Mouse (Mus musculus): ENCODE data around the gene Lrp2bp. TPM values are rescaled to one million over a fixed set of nuclear protein-coding genes. Genes with fewer than 3 reads are reported as not detected.

Gene Lrp2bp
- polyA plus RNA-seq (2021; fragmentation: Nextera tagmentation): 0.16 and 0.20 TPM in 2 replicates
- long read RNA-seq, experiment 1: 0 reads
- long read RNA-seq, experiment 2: 0 reads

DNA sequence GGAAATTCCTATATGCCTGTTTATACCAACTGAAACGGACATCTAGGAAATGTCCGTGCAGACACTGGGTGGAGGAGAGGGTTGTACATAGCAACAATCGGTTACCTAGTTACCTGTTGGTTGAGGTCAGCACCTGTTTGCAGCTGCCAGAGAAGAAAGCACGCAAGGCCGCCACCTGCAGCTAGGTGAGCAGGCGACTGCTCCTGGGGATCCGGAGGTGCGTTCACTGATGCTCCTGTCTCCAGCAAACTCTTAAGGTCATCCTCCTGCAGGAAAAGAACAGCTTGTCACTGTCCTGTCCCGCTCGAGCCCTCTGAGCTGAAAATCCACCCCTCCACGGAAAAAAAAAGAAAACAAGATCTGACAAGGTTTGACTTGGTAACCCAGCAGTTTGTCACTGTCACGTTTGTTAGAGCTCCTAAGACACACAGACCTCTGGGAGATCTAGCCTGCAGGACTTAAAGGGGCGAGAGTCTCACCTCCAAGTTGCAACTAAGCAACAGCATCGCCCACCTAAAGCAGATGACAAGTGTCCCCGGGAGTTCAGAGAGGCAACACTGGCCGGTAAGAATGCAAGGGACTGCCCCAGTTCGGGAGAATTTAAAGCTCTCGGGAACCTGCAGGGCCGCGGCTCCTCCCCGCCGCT lies at the start of gene Lrp2bp:
Gene Lrp2bp, plus strand, starts transcription at position 166 of the 646 bp plus-strand sequence.

DNA sequence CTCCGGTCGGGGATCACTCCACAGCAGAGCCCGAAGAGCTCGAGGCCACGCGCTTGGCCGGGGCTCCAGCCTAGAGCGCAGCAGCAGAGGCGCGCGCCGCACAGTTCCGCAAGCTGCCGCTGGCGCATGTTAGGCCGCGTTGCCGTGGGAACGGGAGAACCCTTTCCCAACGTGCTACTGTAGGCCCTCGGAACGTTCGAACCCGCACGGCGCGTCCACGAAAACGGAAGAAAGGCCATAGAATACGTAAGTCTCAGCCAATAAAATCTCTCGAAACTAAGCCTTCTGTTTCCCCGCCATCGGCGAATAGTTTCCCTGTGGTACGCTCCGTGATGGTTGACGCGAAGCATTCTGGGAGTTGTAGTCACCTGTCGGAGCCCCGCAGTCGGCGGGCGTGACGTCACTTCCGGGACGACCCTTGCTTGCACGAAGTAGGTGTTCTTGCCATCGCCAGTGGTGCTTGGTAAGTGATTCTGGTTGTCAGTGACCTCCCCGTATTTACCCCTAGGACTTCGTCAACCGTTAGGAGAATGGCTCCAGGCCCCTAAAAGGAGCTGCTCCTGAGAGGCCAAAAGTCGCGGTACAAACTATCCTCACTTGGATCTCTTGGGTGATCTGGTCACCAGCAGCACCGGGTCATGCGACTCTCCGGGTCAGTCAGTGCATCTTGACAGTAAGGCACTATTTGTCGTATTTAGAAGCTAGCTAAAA lies 23.8 kb upstream of the Lrp2bp start, which contains the start of the genes 1700029J07Rik and Ufsp2:
Gene 1700029J07Rik, minus strand, starts transcription at position 127 of the 711 bp plus-strand sequence.
Gene Ufsp2, plus strand, starts transcription at position 403 of the 711 bp plus-strand sequence.

DNA sequence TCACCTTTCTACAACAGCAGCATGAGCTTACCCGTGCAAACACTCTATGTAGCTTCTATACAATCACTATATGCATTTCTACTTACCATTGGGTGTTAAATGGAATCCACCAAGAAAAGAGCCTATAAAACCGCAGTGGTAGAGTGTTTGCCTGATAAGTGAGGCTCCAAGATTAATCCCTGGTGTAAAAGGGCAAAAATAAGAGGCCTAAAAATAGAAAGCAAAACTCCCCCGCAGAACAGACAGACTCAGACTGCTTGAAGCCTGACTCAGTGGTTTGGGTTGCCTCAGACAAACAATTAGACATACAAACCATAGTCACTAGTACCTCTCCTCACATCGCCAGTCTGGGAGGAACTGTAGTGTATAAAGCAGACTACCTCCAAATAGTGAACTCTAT lies 6.5 kb downstream of the Lrp2bp start, which contains the start of gene Ankrd37:
Gene Ankrd37, minus strand, starts transcription at position 112 of the 400 bp plus-strand sequence.

Other genes with a start within 250 kb of the Lrp2bp start
- gene Pdlim3, start 113.8 kb upstream of the Lrp2bp start, polyA plus RNA-seq (2021; fragmentation: Nextera tagmentation): 0.83 and 0.97 TPM in 2 replicates
- 0.10 and 0.23 TPM in 2 replicates for gene Ccdc110, start 64.7 kb upstream of the Lrp2bp start, polyA plus RNA-seq (2021; fragmentation: Nextera tagmentation)
- gene 1700029J07Rik, start 24.1 kb upstream of the Lrp2bp start, polyA plus RNA-seq (2021; fragmentation: Nextera tagmentation): 0.83 and 1.2 TPM in 2 replicates
- gene Ufsp2, start 23.8 kb upstream of the Lrp2bp start, polyA plus RNA-seq (2021; fragmentation: Nextera tagmentation): 81.4 and 86.0 TPM in 2 replicates
- 15.4 and 18.1 TPM in 2 replicates for gene Ankrd37, start 6.4 kb downstream of the Lrp2bp start, polyA plus RNA-seq (2021; fragmentation: Nextera tagmentation)
- 17.3 and 19.8 TPM in 2 replicates for gene Cfap97, start 152.5 kb downstream of the Lrp2bp start, polyA plus RNA-seq (2021; fragmentation: Nextera tagmentation)
- gene Snx25, start 152.9 kb downstream of the Lrp2bp start, polyA plus RNA-seq (2021; fragmentation: Nextera tagmentation): 6.8 and 10.9 TPM in 2 replicates
- gene Slc25a4, start 212.0 kb downstream of the Lrp2bp start, polyA plus RNA-seq (2021; fragmentation: Nextera tagmentation): 1,853 and 1,897 TPM in 2 replicates

Data from left cerebral cortex, adult 6 months (tissue).